Mouse (Mus musculus): Measurements from ENCODE around the gene Patj.

The Patj gene

GRCm38 (mm10) chr4:98638731-98639130 is 243.1 kb downstream of the Patj start:
- no peak overlapping the region for H3K4me3 ChIP-seq (replicated peaks; ENCODE audit: low read length)
- no peak for TF ChIP-seq CTCF (conservative IDR thresholded peaks at IDR 0.05; ENCODE audit: low read length)
- TF ChIP-seq POU5F1 (IDR thresholded peaks at IDR 0.05; ENCODE audit: borderline replicate concordance, low read length) = no peak
- no peak for TF ChIP-seq NANOG (IDR thresholded peaks at IDR 0.05; ENCODE audit: borderline replicate concordance, low read length)
- H3K27me3 ChIP-seq (ENCODE audit: insufficient read depth, low read length) = no peaks in the 10 kb centered on the region
- H3K9me3 ChIP-seq (ENCODE audit: low read length) = peaks cover 9% of the 10 kb centered on the region; the same call in 1 of the 2 replicates
- no peaks in the 10 kb centered on the region for H3K4me1 ChIP-seq (replicated peaks; ENCODE audit: low read depth, low read length)
- H3K36me3 ChIP-seq (ENCODE audit: insufficient read depth, low read length) = no peaks in the 10 kb centered on the region

GRCm38 (mm10) chr4:98653650-98654049 is 258.1 kb downstream of the Patj start:
- H3K4me3 ChIP-seq (replicated peaks; ENCODE audit: low read length) = no peak overlapping the region

GRCm38 (mm10) chr4:98654419-98654821 is 258.8 kb downstream of the Patj start:
- Histone ChIP-seq H3K36me3 (ENCODE audit: insufficient read depth, low read length) (no peaks in the 10 kb centered on the region), H3K9me3 (ENCODE audit: low read length) (peaks cover 11% of the 10 kb centered on the region), H3K4me1 (replicated peaks; ENCODE audit: low read depth, low read length) (no peaks in the 10 kb centered on the region), H3K4me3 (replicated peaks; ENCODE audit: low read length) (no peak overlapping the region), H3K27me3 (ENCODE audit: insufficient read depth, low read length) (no peaks in the 10 kb centered on the region)
- TF ChIP-seq POU5F1 (IDR thresholded peaks at IDR 0.05; ENCODE audit: borderline replicate concordance, low read length) = no peak
- TF ChIP-seq CTCF (conservative IDR thresholded peaks at IDR 0.05; ENCODE audit: low read length) = no peak
- TF ChIP-seq NANOG (IDR thresholded peaks at IDR 0.05; ENCODE audit: borderline replicate concordance, low read length) = no peak

More at GRCm38 (mm10) chr4:98653650-98654049, 258.1 kb downstream of the Patj start:
- Histone ChIP-seq H3K36me3 (ENCODE audit: insufficient read depth, low read length) (no peaks in the 10 kb centered on the region), H3K27me3 (ENCODE audit: insufficient read depth, low read length) (no peaks in the 10 kb centered on the region), H3K9me3 (ENCODE audit: low read length) (peaks cover 17% of the 10 kb centered on the region), H3K4me1 (replicated peaks; ENCODE audit: low read depth, low read length) (no peaks in the 10 kb centered on the region)
- no peak for TF ChIP-seq POU5F1 (IDR thresholded peaks at IDR 0.05; ENCODE audit: borderline replicate concordance, low read length)
- TF ChIP-seq CTCF (conservative IDR thresholded peaks at IDR 0.05; ENCODE audit: low read length) = no peak
- TF ChIP-seq NANOG (IDR thresholded peaks at IDR 0.05; ENCODE audit: borderline replicate concordance, low read length) = no peak

- no peaks in the 10 kb centered on the region for H3K36me3 ChIP-seq (ENCODE audit: insufficient read depth, low read length)
- TF ChIP-seq NANOG (IDR thresholded peaks at IDR 0.05; ENCODE audit: borderline replicate concordance, low read length) = no peak
- TF ChIP-seq POU5F1 (IDR thresholded peaks at IDR 0.05; ENCODE audit: borderline replicate concordance, low read length) = no peak
- no peak for TF ChIP-seq CTCF (conservative IDR thresholded peaks at IDR 0.05; ENCODE audit: low read length)
- H3K9me3 ChIP-seq (ENCODE audit: low read length) = no peaks in the 10 kb centered on the region
- H3K4me3 ChIP-seq (replicated peaks; ENCODE audit: low read length) = no peak overlapping the region
- H3K4me1 ChIP-seq (replicated peaks; ENCODE audit: low read depth, low read length) = no peaks in the 10 kb centered on the region
- no peaks in the 10 kb centered on the region for H3K27me3 ChIP-seq (ENCODE audit: insufficient read depth, low read length)
Observed at GRCm38 (mm10) chr4:98656759-98657158, 261.2 kb downstream of the Patj start.

GRCm38 (mm10) chr4:98659032-98659431 is 263.4 kb downstream of the Patj start:
- H3K4me1 ChIP-seq (replicated peaks; ENCODE audit: low read depth, low read length) = no peaks in the 10 kb centered on the region
- TF ChIP-seq POU5F1 (IDR thresholded peaks at IDR 0.05; ENCODE audit: borderline replicate concordance, low read length) (no peak), NANOG (IDR thresholded peaks at IDR 0.05; ENCODE audit: borderline replicate concordance, low read length) (no peak), CTCF (conservative IDR thresholded peaks at IDR 0.05; ENCODE audit: low read length) (no peak)
- no peaks in the 10 kb centered on the region for H3K27me3 ChIP-seq (ENCODE audit: insufficient read depth, low read length)
- H3K4me3 ChIP-seq (replicated peaks; ENCODE audit: low read length) = no peak overlapping the region
- H3K9me3 ChIP-seq (ENCODE audit: low read length) = peaks cover 7% of the 10 kb centered on the region; the same call in 1 of the 2 replicates
- no peaks in the 10 kb centered on the region for H3K36me3 ChIP-seq (ENCODE audit: insufficient read depth, low read length)

- Histone ChIP-seq H3K27me3 (ENCODE audit: insufficient read depth, low read length) (no peaks in the 10 kb centered on the region), H3K4me1 (replicated peaks; ENCODE audit: low read depth, low read length) (no peaks in the 10 kb centered on the region), H3K4me3 (replicated peaks; ENCODE audit: low read length) (no peak overlapping the region), H3K36me3 (ENCODE audit: insufficient read depth, low read length) (no peaks in the 10 kb centered on the region), H3K9me3 (ENCODE audit: low read length) (peaks cover 7% of the 10 kb centered on the region; the same call in 1 of the 2 replicates)
- TF ChIP-seq CTCF (conservative IDR thresholded peaks at IDR 0.05; ENCODE audit: low read length) (no peak), POU5F1 (IDR thresholded peaks at IDR 0.05; ENCODE audit: borderline replicate concordance, low read length) (no peak), NANOG (IDR thresholded peaks at IDR 0.05; ENCODE audit: borderline replicate concordance, low read length) (no peak)
Observed at GRCm38 (mm10) chr4:98660534-98660933, 264.9 kb downstream of the Patj start.

- no peak overlapping the region for H3K4me3 ChIP-seq (replicated peaks; ENCODE audit: low read length)
- no peak for TF ChIP-seq POU5F1 (IDR thresholded peaks at IDR 0.05; ENCODE audit: borderline replicate concordance, low read length)
- TF ChIP-seq CTCF (conservative IDR thresholded peaks at IDR 0.05; ENCODE audit: low read length) = no peak
- TF ChIP-seq NANOG (IDR thresholded peaks at IDR 0.05; ENCODE audit: borderline replicate concordance, low read length) = no peak
- H3K4me1 ChIP-seq (replicated peaks; ENCODE audit: low read depth, low read length) = no peaks in the 10 kb centered on the region
- peaks cover 7% of the 10 kb centered on the region; the same call in 1 of the 2 replicates for H3K9me3 ChIP-seq (ENCODE audit: low read length)
- no peaks in the 10 kb centered on the region for H3K27me3 ChIP-seq (ENCODE audit: insufficient read depth, low read length)
- H3K36me3 ChIP-seq (ENCODE audit: insufficient read depth, low read length) = no peaks in the 10 kb centered on the region
Observed at GRCm38 (mm10) chr4:98665884-98666283, 270.3 kb downstream of the Patj start.

- Histone ChIP-seq H3K27me3 (ENCODE audit: insufficient read depth, low read length) (no peaks in the 10 kb centered on the region), H3K4me1 (replicated peaks; ENCODE audit: low read depth, low read length) (no peaks in the 10 kb centered on the region), H3K36me3 (ENCODE audit: insufficient read depth, low read length) (no peaks in the 10 kb centered on the region), H3K4me3 (replicated peaks; ENCODE audit: low read length) (no peak overlapping the region), H3K9me3 (ENCODE audit: low read length) (peaks cover 7% of the 10 kb centered on the region; the same call in 1 of the 2 replicates)
- no peak for TF ChIP-seq NANOG (IDR thresholded peaks at IDR 0.05; ENCODE audit: borderline replicate concordance, low read length)
- TF ChIP-seq CTCF (conservative IDR thresholded peaks at IDR 0.05; ENCODE audit: low read length) = no peak
Observed at GRCm38 (mm10) chr4:98666451-98666850, 270.9 kb downstream of the Patj start.

- Histone ChIP-seq H3K9me3 (ENCODE audit: low read length) (peaks cover 7% of the 10 kb centered on the region; the same call in 1 of the 2 replicates), H3K4me3 (replicated peaks; ENCODE audit: low read length) (no peak overlapping the region), H3K4me1 (replicated peaks; ENCODE audit: low read depth, low read length) (no peaks in the 10 kb centered on the region), H3K27me3 (ENCODE audit: insufficient read depth, low read length) (no peaks in the 10 kb centered on the region), H3K36me3 (ENCODE audit: insufficient read depth, low read length) (no peaks in the 10 kb centered on the region)
- TF ChIP-seq CTCF (conservative IDR thresholded peaks at IDR 0.05; ENCODE audit: low read length) (no peak), NANOG (IDR thresholded peaks at IDR 0.05; ENCODE audit: borderline replicate concordance, low read length) (no peak), POU5F1 (IDR thresholded peaks at IDR 0.05; ENCODE audit: borderline replicate concordance, low read length) (no peak)
Observed at GRCm38 (mm10) chr4:98667009-98667408, 271.4 kb downstream of the Patj start.

Data from E14TG2a.4 (cell line).